Mouse (Mus musculus): ENCODE results near the gene Slco1c1.

GRCm38 (mm10) chr6:141485302-141486021 is 38.7 kb upstream of the Slco1c1 start:
- no peak for TF ChIP-seq POLR2A (IDR thresholded peaks at IDR 0.05; ENCODE audit: low read depth, low read length)
- TF ChIP-seq CTCF (IDR thresholded peaks at IDR 0.05; ENCODE audit: extremely low read depth, insufficient read depth, insufficient read length, insufficient replicate concordance): no peak
